Mouse (Mus musculus) limb, embryonic 11.5 days (tissue): ENCODE results near the gene 1520401A03Rik. TPM values are rescaled to one million over a fixed set of nuclear protein-coding genes. Genes with fewer than 3 reads are reported as not detected.
A peak's percentile ranks its signal among the peaks of the same experiment; 100 is the strongest.
"Not testable (repeated sequence)": the region's sequence is repeated elsewhere in the genome, so short reads cannot be mapped to it uniquely, and the experiment has no call there.

Experiments used
- ATAC-seq: fragments of 200-750 bp; cut with Nextera tagmentation; 2 replicates; pipeline ENCODE4 v1.8.0; 2017; ENCODE audit warnings: low read depth; ENCODE audit not compliant: insufficient number of reproducible peaks, low FRiP score, low TSS enrichment
- DNase-seq: peaks from one replicate; pipeline ENCODE4 v3.0.0-alpha.2; 2015; ENCODE audit warnings: low spot score
- H3K27ac ChIP-seq: fragments of 300-500 bp; sonication (generic); replicated peaks from 2 replicates; pipeline ENCODE4 v1.5.1; 2014; ENCODE audit warnings: low read depth, mild to moderate bottlenecking, low read length
- H3K27me3 ChIP-seq: fragments of 300-500 bp; sonication (generic); 2 replicates; pipeline ENCODE4 v1.6.1; 2014; ENCODE audit warnings: mild to moderate bottlenecking, low read length, mixed read lengths; ENCODE audit not compliant: control insufficient read depth, insufficient read depth
- H3K36me3 ChIP-seq: fragments of 300-500 bp; sonication (generic); 2 replicates; pipeline ENCODE4 v1.6.1; 2014; ENCODE audit warnings: mild to moderate bottlenecking, low read length, moderate library complexity, mixed read lengths; ENCODE audit not compliant: control insufficient read depth, insufficient read depth
- H3K4me1 ChIP-seq: fragments of 300-500 bp; sonication (generic); 2 replicates; pipeline ENCODE4 v1.6.1; 2014; ENCODE audit warnings: low read length, mixed read lengths; ENCODE audit not compliant: control insufficient read depth, insufficient read depth
- H3K4me2 ChIP-seq: fragments of 300-500 bp; sonication (generic); 2 replicates; pipeline ENCODE4 v1.6.1; 2014; ENCODE audit warnings: low read depth, mild to moderate bottlenecking, moderate library complexity; ENCODE audit not compliant: severe bottlenecking
- H3K4me3 ChIP-seq: fragments of 300-500 bp; sonication (generic); 2 replicates; pipeline ENCODE4 v1.5.1; 2014; ENCODE audit warnings: low read depth, low read length
- H3K9ac ChIP-seq: fragments of 300-500 bp; sonication (generic); 2 replicates; pipeline ENCODE4 v1.6.1; 2014; ENCODE audit warnings: mild to moderate bottlenecking, low read length
- H3K9me3 ChIP-seq: fragments of 300-500 bp; sonication (generic); 2 replicates; pipeline ENCODE4 v1.6.1; 2016; ENCODE audit warnings: low read length; ENCODE audit not compliant: control insufficient read depth
- WGBS: fragments of 180-500 bp; shearing (Covaris S2); extraction: QIAGEN DNeasy Blood & Tissue Kit; methylation state at CpG from one replicate; pipeline ENCODE4 v1.1.7; 2014; 5-methylcytosine and 5-hydroxymethylcytosine counted together
- polyA plus RNA-seq: library from polyadenylated mRNA; unstranded; fragments of >200 nt; fragmentation: Nextera tagmentation; extraction: Ambion mirVana; gene quantifications from 2 replicates; pipeline ENCODE4 v1.2.1, GENCODE M21; 2014

Gene 1520401A03Rik
- 0.09 and 0.13 TPM in 2 replicates for polyA plus RNA-seq

DNA sequence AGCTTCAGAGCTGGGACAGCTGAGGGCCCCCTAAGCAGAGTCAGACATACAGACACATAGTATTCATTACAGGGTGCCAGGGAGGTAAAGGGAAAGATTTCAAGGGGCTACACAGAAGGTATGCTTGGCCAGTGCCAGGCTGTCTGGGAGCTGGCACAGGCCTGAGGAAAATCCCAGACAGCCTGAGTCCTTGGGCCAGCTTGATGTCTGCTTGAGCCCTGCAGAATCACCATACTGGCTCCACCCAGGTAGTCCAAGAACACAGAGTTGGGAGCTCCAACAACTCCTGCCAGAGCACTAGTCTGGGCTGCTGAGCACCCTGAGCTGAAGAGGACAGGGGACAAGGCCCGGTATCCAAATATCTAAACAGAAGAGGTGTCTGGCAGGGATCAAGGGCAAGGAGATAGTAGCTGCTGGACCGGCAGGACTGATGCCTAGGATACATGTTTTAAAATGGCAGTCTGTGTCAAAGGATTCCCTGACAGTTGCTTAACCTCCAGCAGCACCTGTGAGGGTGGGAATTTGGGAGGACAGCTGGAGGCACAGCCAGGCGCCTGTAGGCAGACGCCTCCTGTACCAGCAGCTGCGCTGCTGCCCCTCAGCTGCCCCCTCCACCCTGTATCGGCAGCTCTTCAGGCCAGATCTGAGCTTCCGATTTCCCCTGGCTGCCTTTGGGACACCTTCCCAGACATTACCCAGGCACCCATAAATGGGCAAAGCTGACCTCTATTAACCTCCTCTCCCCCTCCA is at the start of gene 1520401A03Rik:
1520401A03Rik (minus strand) TSS at position 408 of the 750 bp plus-strand sequence.
- DNase-seq (no peak), ATAC-seq (no peak)
- Histone ChIP-seq H3K36me3 (no peaks in the 10 kb centered on the region), H3K4me2 (no peak within 1 kb of the TSS), H3K27me3 (no peaks in the 10 kb centered on the region), H3K9me3 (no peaks in the 10 kb centered on the region), H3K9ac (no peak within 1 kb of the TSS), H3K4me1 (peaks cover 4% of the 10 kb centered on the region), H3K27ac (no peak within 1 kb of the TSS), H3K4me3 (no peak within 1 kb of the TSS)
- 67% methylated on average over 7 of the region's 7 CpGs for WGBS

DNA sequence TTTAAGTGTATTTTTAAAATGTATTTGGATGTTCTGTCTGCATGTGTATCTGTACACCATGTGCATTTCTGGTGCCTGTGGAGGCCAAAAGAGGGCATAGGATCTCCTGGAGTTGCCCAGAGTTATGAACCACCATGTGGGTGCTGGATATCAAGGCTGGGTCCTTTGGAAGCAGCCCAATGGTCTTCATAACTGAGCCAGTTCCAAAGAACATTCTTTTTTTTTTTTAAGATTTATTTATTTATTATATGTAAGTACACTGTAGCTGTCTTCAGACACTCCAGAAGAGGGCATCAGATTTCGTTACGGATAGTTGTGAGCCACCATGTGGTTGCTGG is 49.6 kb upstream of the 1520401A03Rik start:
- not testable (repeated sequence) for H3K4me2 ChIP-seq, H3K27me3 ChIP-seq, H3K4me3 ChIP-seq

DNA sequence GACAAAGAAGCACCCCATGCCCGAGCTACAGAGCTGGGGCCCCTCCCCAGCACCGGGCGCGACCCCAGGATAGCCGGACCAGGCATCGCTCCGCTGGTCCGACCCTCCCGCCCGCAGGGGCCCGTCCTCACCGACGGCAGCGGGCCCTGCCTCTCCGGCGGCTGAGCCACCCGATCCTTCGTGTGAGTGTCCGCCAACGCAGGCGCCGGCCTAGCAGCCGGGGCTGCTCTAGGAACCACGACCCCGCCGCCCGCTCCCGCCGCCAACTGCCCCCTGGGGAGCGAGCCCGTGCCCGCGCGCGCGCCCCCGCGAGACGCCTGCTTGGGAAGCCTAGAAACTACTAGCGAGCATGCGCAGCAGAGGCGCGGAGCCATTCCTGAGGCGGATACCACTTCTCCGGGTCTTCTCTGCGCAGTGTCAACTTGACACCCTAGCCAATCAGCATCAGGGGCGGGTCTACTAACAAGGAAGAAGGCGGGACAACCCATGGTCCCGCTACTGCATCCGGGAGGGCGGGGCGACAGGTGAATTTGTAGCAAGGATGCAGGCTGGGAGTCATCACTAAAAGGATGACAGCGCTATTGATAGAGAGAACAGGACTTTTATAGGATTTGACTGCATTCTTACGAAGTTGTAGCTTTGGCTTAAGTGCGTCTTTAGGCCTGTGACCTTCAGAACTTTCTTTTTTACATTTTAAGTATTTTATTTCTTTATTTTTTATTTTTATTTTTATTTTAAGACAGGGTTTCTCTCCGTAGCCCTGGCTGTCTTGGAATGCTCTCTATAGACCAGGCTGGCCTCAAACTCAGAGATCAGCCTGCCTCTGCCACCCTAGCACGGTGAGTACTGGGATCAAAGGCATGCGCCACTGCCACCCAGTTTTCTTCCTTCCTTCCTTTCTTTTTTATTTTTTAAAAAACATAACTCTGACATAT is 49.0 kb upstream of the 1520401A03Rik start, which contains the start of gene Flywch1:
Flywch1 (minus strand) TSS at position 319 of the 935 bp plus-strand sequence.
- H3K27ac ChIP-seq: peak within 1 kb of the TSS; percentile 69; the same call in 1 of the 2 replicates
- DNase-seq (peak; percentile 99), ATAC-seq (peak; percentile 98)
- peak within 1 kb of the TSS; percentile 52 for H3K4me2 ChIP-seq
- peak within 1 kb of the TSS; percentile 91 for H3K9ac ChIP-seq
- H3K27me3 ChIP-seq: no peaks in the 10 kb centered on the region
- H3K4me1 ChIP-seq: peaks cover 5% of the 10 kb centered on the region
- WGBS: 3% methylated on average over 58 of the region's 58 CpGs
- no peaks in the 10 kb centered on the region for H3K9me3 ChIP-seq
- no peaks in the 10 kb centered on the region; the same call in none of the 2 replicates for H3K36me3 ChIP-seq
- peak within 1 kb of the TSS; percentile 81 for H3K4me3 ChIP-seq

More for the DNA sequence above, 49.6 kb upstream of the 1520401A03Rik start:
- H3K4me1 ChIP-seq, H3K9me3 ChIP-seq, ATAC-seq, H3K36me3 ChIP-seq, H3K27ac ChIP-seq, H3K9ac ChIP-seq, DNase-seq: not testable (repeated sequence)
- WGBS: 83% methylated on average over 2 of the region's 2 CpGs

DNA sequence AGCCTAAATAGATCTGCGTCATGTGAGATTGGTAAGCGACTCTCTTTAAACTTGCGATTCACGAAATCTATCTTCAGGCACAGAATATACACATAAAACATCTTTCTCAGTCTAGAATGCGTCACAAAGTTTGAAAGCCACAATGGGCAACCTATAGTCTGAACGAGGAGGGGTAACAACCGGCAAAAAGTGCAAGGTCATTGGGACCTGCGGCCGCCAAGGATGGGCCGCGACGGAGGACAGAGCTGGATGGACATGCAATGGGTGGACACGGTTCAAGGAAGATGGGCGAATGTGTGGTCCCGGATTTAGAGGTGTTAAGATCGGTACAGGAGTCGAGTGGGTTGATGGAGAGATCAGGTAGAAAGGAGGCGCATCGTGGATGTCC is 48.3 kb upstream of the 1520401A03Rik start:
- Histone ChIP-seq H3K4me2 (peak overlapping the region; percentile 52), H3K4me1 (peaks cover 5% of the 10 kb centered on the region), H3K4me3 (peak overlapping the region; percentile 81), H3K27ac (peak overlapping the region; percentile 69; the same call in 1 of the 2 replicates), H3K36me3 (no peaks in the 10 kb centered on the region; the same call in 1 of the 2 replicates), H3K9ac (peak overlapping the region; percentile 91), H3K9me3 (no peaks in the 10 kb centered on the region), H3K27me3 (no peaks in the 10 kb centered on the region)
- DNase-seq: no peak
- ATAC-seq: no peak; the same call in 1 of the 2 replicates
- 1% methylated on average over 18 of the region's 19 CpGs for WGBS

DNA sequence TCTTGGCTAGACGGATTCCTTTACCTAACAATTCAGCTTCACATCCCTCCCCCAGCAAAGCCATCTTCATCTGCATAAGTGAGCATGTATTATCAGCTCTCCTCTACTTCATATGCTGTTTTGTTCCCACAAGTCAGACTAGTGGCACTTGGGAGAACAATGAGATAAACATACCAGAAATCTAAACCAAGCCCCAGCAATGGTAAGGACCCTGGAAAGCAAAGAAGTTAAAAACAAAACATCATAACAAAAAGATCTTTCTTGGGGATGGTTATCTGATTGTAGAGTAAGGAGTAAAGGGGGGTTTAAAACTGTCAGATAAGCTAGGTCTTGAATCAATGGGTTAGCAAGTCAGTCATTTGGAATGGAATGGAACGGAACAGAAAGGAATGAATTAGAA is 47.9 kb upstream of the 1520401A03Rik start:
- H3K4me2 ChIP-seq: peak overlapping the region; percentile 52
- H3K36me3 ChIP-seq: no peaks in the 10 kb centered on the region; the same call in 1 of the 2 replicates
- peak overlapping the region; percentile 91; the same call in 1 of the 2 replicates for H3K9ac ChIP-seq
- 19% methylated on average over 2 of the region's 2 CpGs for WGBS
- ATAC-seq: no peak
- no peaks in the 10 kb centered on the region for H3K27me3 ChIP-seq
- no peak overlapping the region for H3K27ac ChIP-seq
- DNase-seq: no peak
- H3K9me3 ChIP-seq: no peaks in the 10 kb centered on the region
- peaks cover 5% of the 10 kb centered on the region for H3K4me1 ChIP-seq
- H3K4me3 ChIP-seq: peak overlapping the region; percentile 81

DNA sequence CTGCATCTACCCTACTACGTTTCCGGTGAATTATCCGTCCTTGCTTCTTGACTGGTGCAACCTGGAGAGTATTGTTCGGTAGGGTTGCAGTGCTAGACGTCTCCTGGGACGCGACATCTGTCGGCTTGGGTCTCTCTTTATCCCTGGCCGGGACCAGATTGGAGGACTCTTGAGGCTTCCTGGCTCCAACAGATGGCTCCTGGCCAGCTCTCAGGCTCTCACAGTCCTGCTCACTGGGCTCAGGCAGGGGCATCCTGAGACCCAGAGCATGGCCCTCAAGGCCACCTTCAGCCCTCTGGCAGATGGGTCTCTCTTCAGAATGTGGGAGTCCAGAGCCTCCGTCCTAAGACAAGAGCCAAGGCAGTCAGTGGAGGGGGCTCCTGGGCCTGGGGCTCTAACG is 40.4 kb upstream of the 1520401A03Rik start:
- Histone ChIP-seq H3K9ac (no peak overlapping the region), H3K27me3 (no peaks in the 10 kb centered on the region), H3K4me3 (no peak overlapping the region), H3K4me2 (no peak overlapping the region), H3K4me1 (no peaks in the 10 kb centered on the region), H3K36me3 (peaks cover 23% of the 10 kb centered on the region), H3K27ac (no peak overlapping the region), H3K9me3 (no peaks in the 10 kb centered on the region)
- no peak for DNase-seq
- ATAC-seq: no peak
- 96% methylated on average over 11 of the region's 11 CpGs for WGBS

DNA sequence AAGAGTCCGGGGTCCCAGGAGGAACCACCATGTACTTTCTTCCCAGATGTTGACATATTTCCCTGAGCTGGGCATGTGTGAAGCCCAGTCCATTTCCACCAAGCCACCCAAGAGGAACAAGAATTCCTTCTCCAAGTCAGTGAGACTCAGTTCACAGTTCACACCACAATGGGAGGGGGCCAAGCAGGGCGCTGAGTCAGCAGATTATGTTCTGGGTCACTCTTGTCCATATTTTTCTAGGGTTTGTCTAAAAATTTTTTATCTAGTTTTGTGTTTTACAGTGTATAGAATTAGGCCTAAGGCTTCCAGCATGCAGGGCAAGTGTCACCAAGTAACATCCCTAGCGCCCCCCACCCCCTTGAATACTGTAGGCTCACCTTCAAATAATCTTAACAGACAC is 38.6 kb upstream of the 1520401A03Rik start:
- Histone ChIP-seq H3K4me2 (no peak overlapping the region), H3K9ac (no peak overlapping the region), H3K27ac (no peak overlapping the region), H3K4me3 (no peak overlapping the region), H3K36me3 (peaks cover 31% of the 10 kb centered on the region), H3K9me3 (no peaks in the 10 kb centered on the region), H3K27me3 (no peaks in the 10 kb centered on the region), H3K4me1 (no peaks in the 10 kb centered on the region)
- 90% methylated on average over 3 of the region's 3 CpGs for WGBS
- no peak for ATAC-seq
- no peak for DNase-seq

DNA sequence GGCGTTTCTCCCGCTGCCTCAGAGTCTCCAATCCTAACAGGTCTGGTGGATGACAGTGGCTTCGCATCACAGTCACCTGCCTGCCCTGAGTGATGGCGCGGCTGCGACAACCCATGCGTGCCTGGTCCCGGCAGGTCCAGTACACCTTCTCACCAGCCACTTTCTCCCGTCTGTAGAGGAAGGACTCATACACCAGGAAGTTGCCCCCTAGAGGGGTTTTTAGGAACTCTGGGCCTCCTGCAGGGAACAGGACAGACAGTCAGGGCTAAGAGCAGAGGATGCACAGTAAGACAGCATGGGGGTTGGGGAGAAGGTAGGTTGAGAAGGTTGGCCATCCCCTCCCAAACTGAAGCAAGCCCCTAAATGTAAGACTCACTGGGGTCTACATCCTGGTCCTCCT is 37.6 kb upstream of the 1520401A03Rik start:
- Histone ChIP-seq H3K27ac (no peak overlapping the region), H3K4me2 (no peak overlapping the region), H3K27me3 (no peaks in the 10 kb centered on the region), H3K4me1 (no peaks in the 10 kb centered on the region), H3K9ac (no peak overlapping the region), H3K4me3 (no peak overlapping the region), H3K9me3 (no peaks in the 10 kb centered on the region), H3K36me3 (peaks cover 35% of the 10 kb centered on the region)
- ATAC-seq (no peak), DNase-seq (no peak)
- WGBS: 97% methylated on average over 9 of the region's 9 CpGs
